Mouse (Mus musculus): ENCODE data around the gene Nudt1.

- no peak for TF ChIP-seq CTCF (IDR thresholded peaks at IDR 0.05 in 2 of 3, conservative IDR thresholded peaks at IDR 0.05 in 1 of 3; ENCODE audit: control insufficient read depth in 1 of 3, insufficient read depth in 1 of 3, low read depth in 2 of 3, low read length in 3 of 3, poor library complexity in 1 of 3, severe bottlenecking in 1 of 3)
- TF ChIP-seq EP300 (IDR thresholded peaks at IDR 0.05; ENCODE audit: low read depth in 1 of 2, low read length in 2 of 2) = no peak
- TF ChIP-seq TAL1 (IDR thresholded peaks at IDR 0.05; ENCODE audit: low read length) = no peak
- TF ChIP-seq POLR2A (IDR thresholded peaks at IDR 0.05; ENCODE audit: control insufficient read depth in 1 of 2, insufficient read depth in 1 of 2, low read depth in 1 of 2, low read length in 2 of 2, poor library complexity in 1 of 2) = no peak
These were observed 24.6 kb downstream of the Nudt1 start for GRCm38 (mm10) chr5:140346050-140346449.

Data from MEL (cell line).